Mouse (Mus musculus): ENCODE data around the gene Stard5. TPM values are rescaled to one million over a fixed set of nuclear protein-coding genes. Genes with fewer than 3 reads are reported as not detected.

Stard5 gene
- polyA plus RNA-seq, 1 experiment, result 17.6 TPM

GRCm38 (mm10) chr7:83659159-83660065 lies 27.7 kb downstream of the Stard5 start:
- no peak overlapping the region for H3K4me3 ChIP-seq (ENCODE audit: insufficient read depth, low read length)
- no peak for TF ChIP-seq POLR2A (IDR thresholded peaks at IDR 0.05; ENCODE audit: low read depth, low read length)
- no peak for TF ChIP-seq CTCF (IDR thresholded peaks at IDR 0.05; ENCODE audit: borderline replicate concordance, insufficient read depth, low read length)
- H3K27ac ChIP-seq (ENCODE audit: insufficient read depth, low read length), result no peak overlapping the region
- no peaks in the 10 kb centered on the region for H3K4me1 ChIP-seq (ENCODE audit: control insufficient read depth, insufficient read depth, low read length)

- TF ChIP-seq CTCF (IDR thresholded peaks at IDR 0.05; ENCODE audit: borderline replicate concordance, insufficient read depth, low read length), result no peak
- no peak for TF ChIP-seq POLR2A (IDR thresholded peaks at IDR 0.05; ENCODE audit: low read depth, low read length)
- Histone ChIP-seq H3K4me3 (ENCODE audit: insufficient read depth, low read length) (no peak overlapping the region), H3K27ac (ENCODE audit: insufficient read depth, low read length) (no peak overlapping the region), H3K4me1 (ENCODE audit: control insufficient read depth, insufficient read depth, low read length) (no peaks in the 10 kb centered on the region)
Measured at GRCm38 (mm10) chr7:83660273-83660691, 28.5 kb downstream of the Stard5 start.

DNA sequence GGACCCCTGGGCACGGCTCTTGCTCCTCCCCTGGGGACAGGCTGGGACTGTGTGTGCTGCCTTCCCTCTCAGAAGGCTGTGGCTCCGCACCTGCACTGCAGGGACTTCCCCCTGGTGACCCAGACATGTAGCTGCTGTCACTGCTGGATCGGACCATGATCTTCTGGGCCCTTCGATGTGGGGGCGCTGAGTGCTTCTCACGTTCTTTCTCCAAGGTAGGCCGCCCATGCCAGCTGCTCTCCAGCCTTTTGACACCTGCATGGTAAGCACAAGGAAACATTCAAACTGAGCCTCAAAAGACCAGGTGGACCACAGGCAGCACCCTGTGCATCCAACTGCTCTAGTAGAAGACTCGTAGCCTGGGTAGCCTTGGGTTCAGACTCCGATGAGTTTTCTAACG lies 29.3 kb downstream of the Stard5 start:
- H3K4me1 ChIP-seq (ENCODE audit: control insufficient read depth, insufficient read depth, low read length), result no peaks in the 10 kb centered on the region
- no peak overlapping the region for H3K27ac ChIP-seq (ENCODE audit: insufficient read depth, low read length)
- H3K4me3 ChIP-seq (ENCODE audit: insufficient read depth, low read length), result no peak overlapping the region
- TF ChIP-seq CTCF (IDR thresholded peaks at IDR 0.05; ENCODE audit: borderline replicate concordance, insufficient read depth, low read length) (no peak), POLR2A (IDR thresholded peaks at IDR 0.05; ENCODE audit: low read depth, low read length) (no peak)

DNA sequence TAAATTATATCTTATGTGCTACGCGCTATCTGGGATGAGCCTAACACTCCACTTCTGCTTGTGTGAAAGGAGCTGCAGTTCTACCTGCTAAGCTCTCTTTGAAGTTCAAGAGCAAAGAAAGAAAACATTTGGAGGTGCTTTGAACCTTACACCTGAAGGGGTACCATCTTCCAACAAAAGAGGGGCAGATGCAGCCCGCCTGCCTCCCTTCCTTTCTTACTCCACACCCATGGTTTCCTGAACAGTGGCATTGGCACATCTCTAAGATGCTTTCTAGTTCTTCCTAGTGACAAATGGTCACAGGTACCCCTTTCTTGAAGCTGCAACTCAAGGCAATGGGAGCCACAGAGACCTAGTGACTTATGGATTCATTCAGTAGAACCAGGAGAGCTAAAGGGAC lies 30.0 kb downstream of the Stard5 start:
- TF ChIP-seq POLR2A (IDR thresholded peaks at IDR 0.05; ENCODE audit: low read depth, low read length), result no peak
- no peak for TF ChIP-seq CTCF (IDR thresholded peaks at IDR 0.05; ENCODE audit: borderline replicate concordance, insufficient read depth, low read length)
- no peaks in the 10 kb centered on the region for H3K4me1 ChIP-seq (ENCODE audit: control insufficient read depth, insufficient read depth, low read length)

DNA sequence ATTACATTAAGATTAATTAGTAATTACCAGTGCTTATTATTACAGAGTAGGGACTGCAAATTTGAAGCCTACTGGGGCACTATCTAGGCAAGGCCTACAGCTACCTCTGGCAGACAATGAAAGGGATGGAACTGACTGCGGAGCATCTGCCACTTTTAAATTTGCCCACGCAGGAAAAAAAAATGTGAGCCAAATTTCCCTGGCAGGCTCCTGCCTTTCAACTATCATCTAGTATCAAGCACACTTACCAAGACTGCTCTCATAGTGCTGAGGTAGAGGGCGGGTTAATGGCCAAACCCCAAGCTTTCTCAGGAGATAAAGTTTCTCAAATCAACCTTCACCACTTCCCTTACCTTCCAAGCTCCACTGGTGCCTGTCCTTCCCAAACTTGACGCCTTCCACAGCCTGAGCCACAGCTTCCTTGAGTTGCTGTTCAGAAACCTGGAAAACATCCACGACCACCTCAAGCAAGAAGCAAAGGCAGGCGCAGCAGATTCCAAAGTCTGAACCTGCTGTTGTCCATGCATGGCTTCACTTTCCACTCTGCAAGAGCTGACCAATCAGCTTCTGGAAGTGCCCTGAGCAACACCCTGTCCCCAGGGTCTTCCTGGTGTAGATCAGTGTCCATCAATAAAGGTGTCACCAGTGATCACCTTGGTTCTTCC lies 31.1 kb downstream of the Stard5 start:
- no peaks in the 10 kb centered on the region for H3K4me1 ChIP-seq (ENCODE audit: control insufficient read depth, insufficient read depth, low read length)
- TF ChIP-seq CTCF (IDR thresholded peaks at IDR 0.05; ENCODE audit: borderline replicate concordance, insufficient read depth, low read length) (no peak), POLR2A (IDR thresholded peaks at IDR 0.05; ENCODE audit: low read depth, low read length) (no peak)
- no peak overlapping the region for H3K4me3 ChIP-seq (ENCODE audit: insufficient read depth, low read length)
- H3K27ac ChIP-seq (ENCODE audit: insufficient read depth, low read length), result no peak overlapping the region

More for the DNA sequence above, 30.0 kb downstream of the Stard5 start:
- no peak overlapping the region for H3K27ac ChIP-seq (ENCODE audit: insufficient read depth, low read length)
- H3K4me3 ChIP-seq (ENCODE audit: insufficient read depth, low read length), result no peak overlapping the region

- Histone ChIP-seq H3K4me3 (ENCODE audit: insufficient read depth, low read length) (no peak overlapping the region), H3K27ac (ENCODE audit: insufficient read depth, low read length) (no peak overlapping the region), H3K4me1 (ENCODE audit: control insufficient read depth, insufficient read depth, low read length) (no peaks in the 10 kb centered on the region)
- TF ChIP-seq POLR2A (IDR thresholded peaks at IDR 0.05; ENCODE audit: low read depth, low read length) (no peak), CTCF (IDR thresholded peaks at IDR 0.05; ENCODE audit: borderline replicate concordance, insufficient read depth, low read length) (no peak)
Measured at GRCm38 (mm10) chr7:83666087-83666595, 34.4 kb downstream of the Stard5 start.

- no peak overlapping the region for H3K4me3 ChIP-seq (ENCODE audit: insufficient read depth, low read length)
- H3K27ac ChIP-seq (ENCODE audit: insufficient read depth, low read length), result no peak overlapping the region
- TF ChIP-seq POLR2A (IDR thresholded peaks at IDR 0.05; ENCODE audit: low read depth, low read length) (no peak), CTCF (IDR thresholded peaks at IDR 0.05; ENCODE audit: borderline replicate concordance, insufficient read depth, low read length) (no peak)
- no peaks in the 10 kb centered on the region for H3K4me1 ChIP-seq (ENCODE audit: control insufficient read depth, insufficient read depth, low read length)
Measured at GRCm38 (mm10) chr7:83667936-83668645, 36.3 kb downstream of the Stard5 start.

DNA sequence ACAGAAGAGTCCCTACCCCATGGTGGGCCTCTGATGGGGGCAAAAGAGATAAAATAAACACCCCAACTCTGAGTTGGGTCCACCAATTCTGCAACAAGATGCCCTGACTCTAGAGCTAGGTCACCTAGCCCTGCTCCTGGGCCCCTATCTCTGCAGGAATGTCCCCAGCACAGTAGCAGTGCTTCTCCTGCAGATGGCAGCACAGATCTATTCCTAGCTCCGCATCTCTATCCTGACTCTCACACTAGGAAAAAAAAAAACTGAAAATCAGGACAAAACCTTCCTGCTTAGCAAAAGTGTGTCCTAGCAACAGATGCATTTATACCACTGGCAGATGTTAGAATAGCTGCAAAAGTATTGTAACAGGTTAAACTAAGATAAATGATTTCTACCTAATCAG lies 37.0 kb downstream of the Stard5 start:
- no peaks in the 10 kb centered on the region for H3K4me1 ChIP-seq (ENCODE audit: control insufficient read depth, insufficient read depth, low read length)
- TF ChIP-seq CTCF (IDR thresholded peaks at IDR 0.05; ENCODE audit: borderline replicate concordance, insufficient read depth, low read length) (peak; percentile 69; the same call in 1 of the 2 replicates), POLR2A (IDR thresholded peaks at IDR 0.05; ENCODE audit: low read depth, low read length) (no peak)
- no peak overlapping the region for H3K27ac ChIP-seq (ENCODE audit: insufficient read depth, low read length)
- H3K4me3 ChIP-seq (ENCODE audit: insufficient read depth, low read length), result no peak overlapping the region

GRCm38 (mm10) chr7:83671573-83671972 lies 39.8 kb downstream of the Stard5 start:
- no peak overlapping the region for H3K27ac ChIP-seq (ENCODE audit: insufficient read depth, low read length)
- TF ChIP-seq POLR2A (IDR thresholded peaks at IDR 0.05; ENCODE audit: low read depth, low read length) (no peak), CTCF (IDR thresholded peaks at IDR 0.05; ENCODE audit: borderline replicate concordance, insufficient read depth, low read length) (no peak)
- no peak overlapping the region for H3K4me3 ChIP-seq (ENCODE audit: insufficient read depth, low read length)
- no peaks in the 10 kb centered on the region for H3K4me1 ChIP-seq (ENCODE audit: control insufficient read depth, insufficient read depth, low read length)

Data from embryonic fibroblast, embryonic 13.5 days (primary cell).